Mouse (Mus musculus): ENCODE measurements around the gene Olfr132. TPM values are rescaled to one million over a fixed set of nuclear protein-coding genes. Genes with fewer than 3 reads are reported as not detected.
"Not testable (repeated sequence)": the region's sequence is repeated elsewhere in the genome, so short reads cannot be mapped to it uniquely, and the experiment has no call there.

Olfr132 gene
- total RNA-seq (2015) (not detected in 2 replicates), total RNA-seq (2017) (not detected in 2 replicates)

- no peak for ATAC-seq (replicated peaks; ENCODE audit: poor library complexity)
Measured at GRCm38 (mm10) chr17:38134426-38134825, at the start of gene Olfr132. Gene Olfr132 (minus strand): TSS chr17:38134526.

GRCm38 (mm10) chr17:38171088-38171487 lies 36.8 kb upstream of the Olfr132 start, which contains the start of gene Olfr134:
Gene Olfr134 (plus strand): TSS chr17:38171388.
- no peak for ATAC-seq (replicated peaks; ENCODE audit: poor library complexity)

- no peak for ATAC-seq (replicated peaks; ENCODE audit: poor library complexity)
Measured at GRCm38 (mm10) chr17:38144981-38145380, 10.7 kb upstream of the Olfr132 start, which contains the start of gene Olfr133. Gene Olfr133 (plus strand): TSS chr17:38145281.

- not testable (repeated sequence) for ATAC-seq (replicated peaks; ENCODE audit: poor library complexity)
Measured at GRCm38 (mm10) chr17:38125371-38125770, 9.0 kb downstream of the Olfr132 start.

GRCm38 (mm10) chr17:38124199-38124598 lies 10.1 kb downstream of the Olfr132 start:
- not testable (repeated sequence) for ATAC-seq (replicated peaks; ENCODE audit: poor library complexity)

- no peak for ATAC-seq (replicated peaks; ENCODE audit: poor library complexity)
Measured at GRCm38 (mm10) chr17:38088593-38088992, 45.7 kb downstream of the Olfr132 start, which contains the start of gene Olfr131. Gene Olfr131 (minus strand): TSS chr17:38088693.

GRCm38 (mm10) chr17:38082364-38082763 lies 52.0 kb downstream of the Olfr132 start:
- no peak for ATAC-seq (replicated peaks; ENCODE audit: poor library complexity)

Other genes starting within 250 kb of the Olfr132 start
- not detected in 2 replicates for gene Olfr127, start 234.1 kb downstream of the Olfr132 start, total RNA-seq (2015)
- not detected in 2 replicates for gene Olfr127, start 234.1 kb downstream of the Olfr132 start, total RNA-seq (2017)
- not detected in 2 replicates for gene Olfr128, start 214.0 kb downstream of the Olfr132 start, total RNA-seq (2015)
- gene Olfr128, start 214.0 kb downstream of the Olfr132 start, total RNA-seq (2017), result not detected in 2 replicates
- not detected in 2 replicates for gene Olfr761, start 181.4 kb downstream of the Olfr132 start, total RNA-seq (2015)
- not detected in 2 replicates for gene Olfr761, start 181.4 kb downstream of the Olfr132 start, total RNA-seq (2017)
- not detected in 2 replicates for gene Olfr129, start 74.4 kb downstream of the Olfr132 start, total RNA-seq (2015)
- gene Olfr129, start 74.4 kb downstream of the Olfr132 start, total RNA-seq (2017), result not detected in 2 replicates
- not detected in 2 replicates for gene Olfr130, start 70.6 kb downstream of the Olfr132 start, total RNA-seq (2015)
- not detected in 2 replicates for gene Olfr130, start 70.6 kb downstream of the Olfr132 start, total RNA-seq (2017)
- not detected in 2 replicates for gene Olfr131, start 45.8 kb downstream of the Olfr132 start, total RNA-seq (2015)
- gene Olfr131, start 45.8 kb downstream of the Olfr132 start, total RNA-seq (2017), result not detected in 2 replicates
- not detected in 2 replicates for gene Olfr133, start 10.8 kb upstream of the Olfr132 start, total RNA-seq (2015)
- not detected in 2 replicates for gene Olfr133, start 10.8 kb upstream of the Olfr132 start, total RNA-seq (2017)
- gene Olfr134, start 36.9 kb upstream of the Olfr132 start, total RNA-seq (2015), result not detected in 2 replicates
- gene Olfr134, start 36.9 kb upstream of the Olfr132 start, total RNA-seq (2017), result not detected in 2 replicates
- not detected in 2 replicates for gene Olfr135, start 69.8 kb upstream of the Olfr132 start, total RNA-seq (2015)
- not detected in 2 replicates for gene Olfr135, start 69.8 kb upstream of the Olfr132 start, total RNA-seq (2017)
- gene Olfr138, start 126.5 kb upstream of the Olfr132 start, total RNA-seq (2015), result not detected in 2 replicates
- gene Olfr138, start 126.5 kb upstream of the Olfr132 start, total RNA-seq (2017), result not detected in 2 replicates
- gene Olfr137, start 173.0 kb upstream of the Olfr132 start, total RNA-seq (2015), result not detected in 2 replicates
- not detected in 2 replicates for gene Olfr137, start 173.0 kb upstream of the Olfr132 start, total RNA-seq (2017)
- not detected in 2 replicates for gene Olfr136, start 195.3 kb upstream of the Olfr132 start, total RNA-seq (2015)
- gene Olfr136, start 195.3 kb upstream of the Olfr132 start, total RNA-seq (2017), result not detected in 2 replicates